In genomic region chr12:29795107-29795673, GRCm38 (mm10) we compare ENCODE assay signal across 14 mouse cellular contexts.
A peak's percentile ranks its signal among the peaks of the same experiment; 100 is the strongest.
DNase-seq lines count a peak whose midpoint lies in the region; ATAC-seq and TF ChIP-seq lines count a peak whose summit lies in the region.
"Had no signal": no experiment of that assay in that cellular context is flagged by ENCODE, and none has a peak within 500 bp of the region (broad histone marks: within the 10 kb centered on the region; RNA-seq: fewer than 3 reads in every experiment).

No protein-coding gene starts in this region.

- no peak overlapping the region for H3K9ac ChIP-seq in forebrain, postnatal 0 days
- H3K9ac ChIP-seq in forebrain, embryonic 15.5 days (replicated peaks) = no peak overlapping the region
- no peak overlapping the region for H3K9ac ChIP-seq in kidney, postnatal 0 days (ENCODE audit: low read depth, low read length)
- H3K9ac ChIP-seq in CH12.LX (ENCODE audit: insufficient read depth, low read depth) = no peak overlapping the region
- H3K9ac ChIP-seq: limb, embryonic 13.5 days; lung, embryonic 15.5 days; stomach, embryonic 15.5 days had no signal

- dilution Hi-C loops in CH12.LX (cut with MboI; ENCODE audit: extremely low pct_ligation_motif_present, extremely low pct_unique_long_range_greater_than_20kb, low sequenced_read_pairs) = no loop called here

- no peak for TF ChIP-seq POLR2A in CH12.LX (IDR thresholded peaks at IDR 0.05; ENCODE audit: low read depth, low read length)

- H3K79me2 ChIP-seq in CH12.LX (replicated peaks; ENCODE audit: control insufficient read depth, extremely low read depth, insufficient read depth, poor library complexity, severe bottlenecking) = no peaks in the 10 kb centered on the region

- no peaks in the 10 kb centered on the region for H3K4me1 ChIP-seq in forebrain, postnatal 0 days (ENCODE audit: insufficient read depth)
- peaks cover 10% of the 10 kb centered on the region for H3K4me1 ChIP-seq in forebrain, embryonic 15.5 days
- no peaks in the 10 kb centered on the region for H3K4me1 ChIP-seq in kidney, postnatal 0 days (replicated peaks; ENCODE audit: insufficient read depth, low read length)
- H3K4me1 ChIP-seq in CH12.LX (ENCODE audit: control insufficient read depth in 1 of 2, insufficient read depth in 2 of 2) = no peaks in the 10 kb centered on the region
- H3K4me1 ChIP-seq: limb, embryonic 13.5 days; lung, embryonic 15.5 days; stomach, embryonic 15.5 days had no signal

- ATAC-seq in forebrain, postnatal 0 days = no peak
- ATAC-seq in forebrain, embryonic 15.5 days (replicated peaks) = no peak
- ATAC-seq in kidney, postnatal 0 days (replicated peaks; ENCODE audit: low FRiP score, low read depth) = no peak
- no peak for ATAC-seq in megakaryocyte-erythroid progenitor cell, adult 5-6 weeks (replicated peaks; ENCODE audit: low FRiP score, low TSS enrichment, poor library complexity, severe bottlenecking)
- ATAC-seq: inflammation-experienced regulatory T-cells, adult 6 months had no signal

- peaks cover 9% of the 10 kb centered on the region for H3K36me3 ChIP-seq in forebrain, postnatal 0 days (ENCODE audit: insufficient read depth)
- no peaks in the 10 kb centered on the region for H3K36me3 ChIP-seq in forebrain, embryonic 15.5 days
- no peaks in the 10 kb centered on the region for H3K36me3 ChIP-seq in kidney, postnatal 0 days (ENCODE audit: insufficient read depth, low read length)
- no peaks in the 10 kb centered on the region for H3K36me3 ChIP-seq in CH12.LX (replicated peaks in 1 of 2; ENCODE audit: control insufficient read depth in 1 of 2, insufficient read depth in 1 of 2, low read length in 1 of 2)
- H3K36me3 ChIP-seq: limb, embryonic 13.5 days; lung, embryonic 15.5 days; stomach, embryonic 15.5 days had no signal

- peak; percentile 32; the same call in 1 of the 2 replicates for TF ChIP-seq CTCF in forebrain, postnatal 0 days (IDR thresholded peaks at IDR 0.05; ENCODE audit: low read depth)
- TF ChIP-seq CTCF in kidney, postnatal 0 days (IDR thresholded peaks at IDR 0.05; ENCODE audit: low read depth) = peak; percentile 41; the same call in 1 of the 2 replicates
- peak in 1 of 2 experiments; percentile 33; a peak in 1 of 4 replicates for TF ChIP-seq CTCF in CH12.LX (conservative IDR thresholded peaks at IDR 0.05 in 1 of 2, IDR thresholded peaks at IDR 0.05 in 1 of 2; ENCODE audit: low read depth in 2 of 2, low read length in 2 of 2)

- in situ Hi-C loops in CH12.LX (cut with MboI; ENCODE audit: low pct_ligation_motif_present, low pct_unique_long_range_greater_than_20kb, low sequenced_read_pairs) = no loop called here

- 32% methylated on average over 5 of the region's 5 CpGs for WGBS in forebrain, postnatal 0 days
- WGBS in forebrain, embryonic 15.5 days = 38% methylated on average over 5 of the region's 5 CpGs
- 67% methylated on average over 5 of the region's 5 CpGs for WGBS in kidney, postnatal 0 days

- H3K4me2 ChIP-seq in forebrain, postnatal 0 days (ENCODE audit: low read depth) = no peak overlapping the region
- no peak overlapping the region for H3K4me2 ChIP-seq in forebrain, embryonic 15.5 days (replicated peaks)
- H3K4me2 ChIP-seq in kidney, postnatal 0 days (ENCODE audit: low read length) = no peak overlapping the region
- no peak overlapping the region for H3K4me2 ChIP-seq in CH12.LX (ENCODE audit: insufficient read depth, low read depth, poor library complexity, severe bottlenecking)
- H3K4me2 ChIP-seq: limb, embryonic 13.5 days; lung, embryonic 15.5 days; stomach, embryonic 15.5 days had no signal

- H3K9me3 ChIP-seq in forebrain, postnatal 0 days (ENCODE audit: low read length) = no peaks in the 10 kb centered on the region
- no peaks in the 10 kb centered on the region for H3K9me3 ChIP-seq in forebrain, embryonic 15.5 days
- no peaks in the 10 kb centered on the region for H3K9me3 ChIP-seq in kidney, postnatal 0 days (replicated peaks; ENCODE audit: low read length)
- no peaks in the 10 kb centered on the region for H3K9me3 ChIP-seq in CH12.LX (replicated peaks; ENCODE audit: low read length)
- H3K9me3 ChIP-seq: limb, embryonic 13.5 days; lung, embryonic 15.5 days; stomach, embryonic 15.5 days had no signal

- DNase-seq in forebrain, postnatal 0 days = no peak
- DNase-seq in kidney, postnatal 0 days (ENCODE audit: low spot score) = peak; percentile 5
- DNase-seq in kidney, postnatal 36 days = no peak
- no peak for DNase-seq in CH12.LX (ENCODE audit: extremely low read depth)
- peak; percentile 4 for DNase-seq in embryo, embryonic 9.5 days (ENCODE audit: extremely low spot score)
- no peak for DNase-seq in layer of hippocampus, adult 8-10 months (ENCODE audit: low spot score in 2 of 2)
- DNase-seq: right cerebral cortex, postnatal 14 days had no signal

- no peak for TF ChIP-seq EP300 in CH12.LX (IDR thresholded peaks at IDR 0.05; ENCODE audit: low read length)

- no peak overlapping the region for H3K4me3 ChIP-seq in forebrain, postnatal 0 days (ENCODE audit: low read depth, low read length)
- H3K4me3 ChIP-seq in forebrain, embryonic 15.5 days = no peak overlapping the region
- no peak overlapping the region for H3K4me3 ChIP-seq in kidney, postnatal 0 days (replicated peaks; ENCODE audit: low read depth, low read length)
- no peak overlapping the region for H3K4me3 ChIP-seq in CH12.LX (replicated peaks in 1 of 3; ENCODE audit: low read depth in 2 of 3, low read length in 2 of 3, poor library complexity in 1 of 3)
- H3K4me3 ChIP-seq: limb, embryonic 13.5 days; lung, embryonic 15.5 days; myocyte; stomach, embryonic 15.5 days had no signal

- no peaks in the 10 kb centered on the region for H3K27me3 ChIP-seq in forebrain, postnatal 0 days (ENCODE audit: insufficient read depth, low read length)
- H3K27me3 ChIP-seq in forebrain, embryonic 15.5 days = no peaks in the 10 kb centered on the region
- no peaks in the 10 kb centered on the region for H3K27me3 ChIP-seq in kidney, postnatal 0 days (ENCODE audit: insufficient read depth, low read length)
- H3K27me3 ChIP-seq in CH12.LX (replicated peaks) = no peaks in the 10 kb centered on the region
- H3K27me3 ChIP-seq: lung, embryonic 15.5 days; stomach, embryonic 15.5 days had no signal

- H3K27ac ChIP-seq in forebrain, postnatal 0 days (ENCODE audit: low read depth, low read length) = no peak overlapping the region
- H3K27ac ChIP-seq in forebrain, embryonic 15.5 days (replicated peaks) = no peak overlapping the region
- no peak overlapping the region for H3K27ac ChIP-seq in kidney, postnatal 0 days
- no peak overlapping the region for H3K27ac ChIP-seq in CH12.LX (ENCODE audit: insufficient read depth, low read depth)
- H3K27ac ChIP-seq: limb, embryonic 13.5 days; lung, embryonic 15.5 days; stomach, embryonic 15.5 days had no signal

- peak; percentile 33 for TF ChIP-seq RAD21 in CH12.LX (IDR thresholded peaks at IDR 0.05; ENCODE audit: low read depth, low read length)

TF ChIP-seq in CH12.LX, 34 proteins besides CTCF, POLR2A, EP300 and RAD21:
- TF ChIP-seq RCOR1 (conservative IDR thresholded peaks at IDR 0.05; ENCODE audit: low read depth, low read length) = no peak
- TF ChIP-seq ZNF384 (IDR thresholded peaks at IDR 0.05; ENCODE audit: low read depth, low read length) = no peak
- no peak for TF ChIP-seq HCFC1 (IDR thresholded peaks at IDR 0.05; ENCODE audit: low read depth, low read length)
- no peak for TF ChIP-seq ZKSCAN1 (IDR thresholded peaks at IDR 0.05; ENCODE audit: borderline replicate concordance, low read depth, low read length)
- no peak for TF ChIP-seq UBTF (IDR thresholded peaks at IDR 0.05; ENCODE audit: low read depth, low read length)
- TF ChIP-seq NRF1 (IDR thresholded peaks at IDR 0.05; ENCODE audit: low read depth, low read length) = no peak
- no peak for TF ChIP-seq JUN (IDR thresholded peaks at IDR 0.05; ENCODE audit: insufficient read depth, low read depth, low read length)
- no peak for TF ChIP-seq SIN3A (IDR thresholded peaks at IDR 0.05; ENCODE audit: low read length)
- no peak for TF ChIP-seq TCF12 (IDR thresholded peaks at IDR 0.05; ENCODE audit: low read depth, low read length)

Comparison
In these comparisons a context has a peak if more than half of its experiments do, and no peak if none do; other contexts are left out.
1. DNase-seq: peak in kidney, postnatal 0 days (single experiment) and embryo, embryonic 9.5 days (single experiment); none in forebrain, postnatal 0 days (single experiment), kidney, postnatal 36 days (0 of 2), CH12.LX (single experiment) and layer of hippocampus, adult 8-10 months (0 of 2).